Mouse (Mus musculus) spleen, postnatal 14 days (tissue): ENCODE data around the gene Pin1rt1.

Source experiments
- DNase-seq, 2 experiments: peaks; one replicate each; pipeline ENCODE4 v3.0.0; 2021 to 2022; ENCODE audit warnings: low spot score in 2 of 2

Gene Pin1rt1

GRCm38 (mm10) chr2:104712486-104712809, 3.7 kb downstream of the Pin1rt1 start:
- no peak for DNase-seq

GRCm38 (mm10) chr2:104711585-104712485, 4.3 kb downstream of the Pin1rt1 start, which contains the start of gene Tcp11l1:
TSS of gene Tcp11l1 (minus strand) at chr2:104712169.
- peak in 1 of 2 experiments; percentile 21 for DNase-seq

- DNase-seq = no peak
These were observed 5.4 kb downstream of the Pin1rt1 start for GRCm38 (mm10) chr2:104710670-104711370.

GRCm38 (mm10) chr2:104709786-104710337, 6.3 kb downstream of the Pin1rt1 start:
- no peak for DNase-seq

- DNase-seq = no peak
These were observed 11.8 kb downstream of the Pin1rt1 start for GRCm38 (mm10) chr2:104704355-104704754.

- no peak for DNase-seq
These were observed 13.0 kb downstream of the Pin1rt1 start for GRCm38 (mm10) chr2:104703158-104703557.

GRCm38 (mm10) chr2:104699659-104700058, 16.5 kb downstream of the Pin1rt1 start:
- no peak for DNase-seq

GRCm38 (mm10) chr2:104692551-104692950, 23.6 kb downstream of the Pin1rt1 start:
- no peak for DNase-seq

- DNase-seq = no peak
These were observed 25.5 kb downstream of the Pin1rt1 start for GRCm38 (mm10) chr2:104690720-104691119.

- DNase-seq = no peak
These were observed 27.5 kb downstream of the Pin1rt1 start for GRCm38 (mm10) chr2:104688724-104689123.

GRCm38 (mm10) chr2:104688321-104688720, 27.9 kb downstream of the Pin1rt1 start:
- no peak for DNase-seq

- DNase-seq = no peak
These were observed 28.9 kb downstream of the Pin1rt1 start for GRCm38 (mm10) chr2:104687261-104687660.

- peak; percentile 30 to 62 for DNase-seq
These were observed 30.8 kb downstream of the Pin1rt1 start for GRCm38 (mm10) chr2:104685418-104685817.

- no peak for DNase-seq
These were observed 31.4 kb downstream of the Pin1rt1 start for GRCm38 (mm10) chr2:104684771-104685170.

GRCm38 (mm10) chr2:104677326-104677725, 38.9 kb downstream of the Pin1rt1 start:
- DNase-seq = no peak

GRCm38 (mm10) chr2:104671724-104672123, 44.5 kb downstream of the Pin1rt1 start:
- no peak for DNase-seq

- no peak for DNase-seq
These were observed 46.9 kb downstream of the Pin1rt1 start for GRCm38 (mm10) chr2:104669122-104669804.
